Mouse (Mus musculus) cortical plate, adult 2 months (tissue): ENCODE data around the gene Klk1b9.
"Not testable (repeated sequence)": the region's sequence is repeated elsewhere in the genome, so short reads cannot be mapped to it uniquely, and the experiment has no call there.

ENCODE experiments used
- CTCF ChIP-seq: fragments of 200-500 bp; IDR thresholded peaks from 2 replicates; pipeline ENCODE4 v1.5.1; 2011; ENCODE audit warnings: mild to moderate bottlenecking, control low read depth, low read length; ENCODE audit not compliant: insufficient read depth; ENCODE audit errors: extremely low read depth
- POLR2A ChIP-seq: fragments of 200-500 bp; IDR thresholded peaks from 2 replicates; pipeline ENCODE4 v1.6.1; 2011; ENCODE audit warnings: mild to moderate bottlenecking, low read length, control low read depth; ENCODE audit not compliant: insufficient read depth; ENCODE audit errors: extremely low read depth

DNA sequence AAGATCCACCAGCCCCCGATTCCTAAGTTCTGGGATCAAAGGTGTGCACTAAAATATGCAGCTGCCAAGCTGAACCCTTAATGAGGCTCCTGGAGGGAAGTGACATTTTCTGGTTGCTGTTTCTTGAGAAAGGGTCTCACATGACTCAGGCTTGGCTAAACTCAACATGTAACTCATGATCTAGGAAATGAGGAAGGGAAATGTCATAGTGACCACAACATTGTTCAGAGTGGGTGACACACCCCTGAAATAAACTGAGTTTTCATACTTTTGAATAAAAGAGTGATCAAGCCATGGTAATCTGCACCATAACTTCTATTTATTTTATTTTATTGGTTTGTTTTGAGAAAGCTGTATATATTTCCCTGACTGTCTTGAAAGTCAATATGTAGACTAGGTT is 19.0 kb downstream of the Klk1b9 start:
- not testable (repeated sequence) for TF ChIP-seq CTCF, POLR2A
